Mouse (Mus musculus) cerebellum, adult 11 months (tissue): ENCODE measurements around the gene Lims1.

ENCODE experiments used
- DNase-seq: peaks from one replicate; pipeline ENCODE4 v3.0.0; 2022

The Lims1 gene

DNA sequence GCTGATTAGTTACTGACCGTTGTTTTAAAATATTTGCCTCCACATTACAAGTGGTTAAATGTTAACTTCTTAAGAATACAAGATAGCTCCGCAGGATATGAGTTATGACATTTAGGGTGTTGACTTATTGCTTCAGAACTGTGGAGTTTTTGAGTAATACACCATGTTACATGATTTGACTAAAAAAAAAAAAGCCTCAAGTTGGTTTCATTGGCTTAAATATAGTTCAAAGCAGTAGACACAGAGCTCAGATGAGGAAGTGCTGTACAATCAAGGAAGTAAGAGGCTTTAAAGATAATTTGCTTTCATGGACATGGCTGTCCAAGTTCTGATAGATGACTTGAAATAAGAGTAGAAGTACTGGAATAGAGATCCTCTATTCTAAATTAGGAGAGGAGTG lies 28.4 kb downstream of the Lims1 start:
- no peak for DNase-seq

- DNase-seq, result no peak
Observed at GRCm38 (mm10) chr10:58352364-58352763, 29.1 kb downstream of the Lims1 start.

DNA sequence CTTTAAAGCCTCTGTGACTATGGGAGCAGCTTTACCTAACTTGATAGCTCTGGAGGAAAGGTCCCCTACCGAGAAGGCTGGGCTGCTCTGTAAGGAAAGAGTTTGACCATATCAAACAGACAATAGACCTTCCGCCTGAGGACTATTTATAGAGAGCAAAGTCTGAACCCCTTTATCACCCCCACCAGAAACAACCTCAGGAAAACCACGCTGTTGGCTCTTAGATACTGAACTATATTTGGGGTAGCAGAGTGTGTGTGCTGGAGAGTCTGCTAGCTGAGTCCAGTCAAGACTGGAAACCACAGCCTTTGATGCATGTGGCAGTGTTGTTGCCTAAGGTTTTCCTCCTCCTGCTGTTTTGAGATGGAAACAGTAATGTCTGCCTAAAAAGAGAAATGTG lies 31.3 kb downstream of the Lims1 start:
- DNase-seq, result no peak

- no peak for DNase-seq
Observed at GRCm38 (mm10) chr10:58356460-58356859, 33.2 kb downstream of the Lims1 start.

- DNase-seq, result no peak
Observed at GRCm38 (mm10) chr10:58359123-58359522, 35.9 kb downstream of the Lims1 start.

DNA sequence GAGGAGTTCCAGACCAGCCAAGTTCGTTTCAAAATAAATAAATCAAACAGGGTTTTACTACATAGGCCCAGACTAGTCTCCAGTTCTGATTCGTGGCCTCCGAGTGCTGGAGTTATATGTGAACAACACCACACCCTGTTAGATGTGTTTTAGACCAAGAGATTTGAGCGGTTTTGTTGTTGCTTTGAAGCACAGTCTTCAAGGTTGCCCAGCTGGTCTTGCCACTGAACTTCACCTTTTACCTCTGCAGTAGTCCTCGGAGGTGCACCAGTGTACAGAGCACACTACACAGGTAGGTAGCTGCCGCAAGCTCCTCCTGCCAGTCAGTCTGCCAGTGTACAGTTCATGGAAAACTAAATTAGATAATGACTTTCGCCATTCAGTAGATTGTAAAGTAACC lies 36.7 kb downstream of the Lims1 start:
- no peak for DNase-seq

DNA sequence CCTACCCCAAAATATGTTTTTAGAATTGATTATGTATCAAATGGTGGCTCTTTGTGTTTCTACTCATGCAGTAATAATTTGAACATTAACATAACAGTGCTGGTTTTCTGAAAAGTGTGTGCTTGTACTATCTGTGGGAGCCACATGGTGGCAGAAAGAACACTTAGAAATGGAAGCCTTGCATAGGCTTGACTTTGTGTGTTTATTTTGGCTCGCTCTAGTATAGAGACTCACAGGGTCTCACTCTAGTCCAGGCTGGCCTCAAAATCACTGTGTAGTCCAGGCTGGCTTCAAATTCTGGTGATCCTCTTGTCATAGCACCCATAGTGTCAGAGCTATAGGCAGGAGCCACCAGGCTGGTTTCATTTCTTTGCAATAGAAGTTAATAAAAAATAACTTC lies 39.5 kb downstream of the Lims1 start:
- no peak for DNase-seq

GRCm38 (mm10) chr10:58364770-58365515 lies 41.7 kb downstream of the Lims1 start:
- no peak for DNase-seq

- no peak for DNase-seq
Observed at GRCm38 (mm10) chr10:58368791-58369706, 45.8 kb downstream of the Lims1 start.

GRCm38 (mm10) chr10:58369707-58370093 lies 46.4 kb downstream of the Lims1 start:
- DNase-seq, result no peak

DNA sequence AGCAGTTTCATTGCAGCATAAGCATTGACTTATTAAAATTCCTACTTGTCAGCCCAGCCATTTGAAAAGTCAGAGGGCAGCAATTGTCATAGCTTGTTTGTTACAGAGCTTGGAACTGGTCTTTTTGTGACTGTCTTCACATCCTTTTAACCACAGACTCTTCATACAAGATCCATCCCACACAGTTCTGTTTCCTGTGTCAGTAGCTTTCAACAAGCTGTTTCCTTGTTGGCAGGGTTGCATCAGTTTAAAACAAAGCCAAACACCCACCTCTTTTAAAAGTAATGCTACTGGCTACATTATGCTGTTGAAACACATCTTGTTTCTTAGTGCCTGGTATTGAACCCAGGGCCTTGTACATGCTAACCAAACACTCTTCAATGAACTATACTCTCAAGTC lies 46.9 kb downstream of the Lims1 start:
- no peak for DNase-seq

DNA sequence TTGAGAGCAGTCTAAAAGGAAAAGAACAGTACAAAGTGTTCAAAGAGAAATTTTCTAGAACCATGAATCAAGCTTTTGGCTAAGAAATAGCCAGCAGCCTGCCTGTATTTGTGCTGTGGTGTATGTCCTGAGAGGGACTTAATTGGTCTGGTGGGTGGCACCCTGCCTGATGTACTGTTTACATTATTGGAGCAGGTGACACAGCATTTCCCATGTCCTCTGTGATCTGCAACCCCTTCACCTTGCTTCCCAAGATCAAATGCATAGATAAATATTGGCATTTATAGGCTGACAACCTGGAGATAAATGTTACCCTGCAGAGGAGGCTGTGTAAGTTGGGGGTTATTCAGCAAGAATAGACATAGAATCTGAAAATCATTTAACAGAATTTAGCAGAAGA lies 47.3 kb downstream of the Lims1 start:
- no peak for DNase-seq

- no peak for DNase-seq
Observed at GRCm38 (mm10) chr10:58371279-58371842, 48.1 kb downstream of the Lims1 start.

DNA sequence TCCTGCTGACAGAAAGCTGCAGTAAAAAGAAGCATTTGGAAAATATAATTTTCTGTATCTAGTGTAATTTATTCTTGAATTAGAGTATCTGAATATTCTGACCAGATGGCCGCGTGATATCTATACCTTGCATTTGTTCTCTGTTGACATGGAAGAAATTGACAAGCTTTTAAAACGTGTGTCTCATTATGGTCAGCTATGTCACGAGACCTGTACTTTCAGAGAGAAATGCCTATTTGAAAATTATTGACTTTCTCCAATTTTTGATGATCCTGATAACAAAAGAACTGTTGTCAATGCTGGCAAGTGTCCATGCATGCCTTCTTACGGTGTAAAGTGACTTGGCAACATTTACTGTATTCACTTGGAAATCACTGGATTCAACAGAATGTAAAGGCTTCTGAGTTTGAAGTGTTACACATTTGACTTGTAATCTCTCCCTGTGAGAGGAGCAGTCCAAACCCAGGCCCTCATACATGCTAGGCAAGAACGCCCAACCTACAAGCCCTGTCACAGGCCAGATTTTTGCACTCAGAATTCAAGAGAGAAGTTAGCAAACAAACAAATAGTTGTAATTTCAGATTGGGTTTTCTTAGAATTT lies 49.3 kb downstream of the Lims1 start:
- no peak for DNase-seq

DNA sequence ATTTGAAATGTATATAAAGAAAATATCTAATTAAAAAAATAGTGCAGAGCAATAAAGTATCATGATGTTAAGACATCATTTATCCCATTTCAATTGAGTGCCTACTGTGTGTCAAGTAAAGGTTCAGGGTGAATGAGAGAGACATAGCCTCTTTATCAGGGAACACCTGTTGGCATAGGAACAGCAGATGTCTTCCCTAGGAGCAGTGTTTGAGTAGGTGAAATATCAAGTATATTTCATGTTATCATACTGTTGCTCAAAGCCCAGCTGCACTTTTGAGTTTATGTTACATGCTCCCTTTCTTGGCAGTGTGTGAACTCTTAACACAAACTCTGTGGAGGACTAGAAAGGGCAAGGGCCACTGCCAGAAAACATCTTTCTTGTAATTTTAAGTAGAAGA lies 50.6 kb downstream of the Lims1 start:
- DNase-seq, result no peak

- DNase-seq, result no peak
Observed at GRCm38 (mm10) chr10:58377592-58378197, 54.4 kb downstream of the Lims1 start.

DNA sequence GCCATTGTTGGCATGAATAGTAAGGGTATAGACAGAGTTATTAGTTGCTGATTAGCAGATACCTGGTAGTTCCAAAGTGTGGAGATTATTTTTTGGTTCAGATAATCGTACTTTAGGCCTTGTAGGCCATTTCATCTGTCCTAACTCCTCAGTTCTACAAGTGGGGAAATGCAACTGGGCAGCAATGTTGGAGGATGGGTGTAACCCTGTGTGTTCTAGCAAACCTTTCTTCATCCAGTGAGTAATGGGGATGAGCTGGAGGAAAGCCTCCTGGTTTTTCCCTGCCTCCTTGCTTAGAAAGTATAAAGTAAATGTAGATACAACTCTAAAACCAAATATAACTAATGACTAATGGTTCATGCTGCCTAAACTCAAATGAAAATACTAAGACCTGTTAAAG lies 55.1 kb downstream of the Lims1 start:
- DNase-seq, result no peak

DNA sequence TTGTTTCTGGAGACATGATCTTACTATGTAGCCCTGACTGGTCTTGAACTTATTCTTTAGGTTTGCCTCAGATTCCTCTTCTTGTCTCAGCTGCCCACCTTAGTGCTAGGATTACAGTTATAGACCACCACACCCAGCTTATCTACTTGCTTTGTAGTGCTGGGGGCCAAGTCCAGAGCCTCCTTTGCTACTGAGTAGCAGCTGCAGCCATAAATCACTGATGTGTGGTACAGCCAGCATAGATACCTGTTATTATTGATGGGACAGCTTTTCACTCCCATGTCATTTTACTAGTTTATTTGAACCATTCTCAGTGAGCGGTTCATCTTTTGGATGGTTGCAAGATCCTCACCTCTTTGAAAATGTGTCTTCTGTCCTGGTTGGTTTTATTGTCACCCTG lies 56.4 kb downstream of the Lims1 start:
- no peak for DNase-seq

GRCm38 (mm10) chr10:58381904-58382303 lies 58.6 kb downstream of the Lims1 start:
- no peak for DNase-seq

DNA sequence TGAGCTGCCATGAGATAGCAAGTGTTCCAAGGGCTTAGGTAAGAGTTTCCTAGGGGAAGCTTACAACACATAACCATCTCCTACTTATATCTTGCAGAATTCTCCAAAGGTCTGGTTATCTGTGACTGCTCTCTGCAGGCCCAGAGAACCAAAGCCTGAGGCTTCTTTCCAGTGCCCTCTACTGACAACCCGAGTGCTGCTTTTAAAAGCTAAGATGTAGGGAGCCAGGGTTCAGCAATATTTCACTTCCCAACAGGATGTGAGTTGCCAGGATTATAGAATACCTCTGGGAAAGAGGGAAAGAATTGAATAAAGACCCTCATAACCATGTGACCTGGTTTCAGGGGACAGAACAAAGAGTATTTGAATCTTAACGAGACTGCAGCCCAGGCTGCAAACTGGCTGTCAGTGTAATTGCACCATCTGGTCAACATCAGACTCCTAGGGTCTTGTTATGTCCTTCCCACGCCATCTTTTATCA lies 59.4 kb downstream of the Lims1 start:
- no peak for DNase-seq

GRCm38 (mm10) chr10:58383282-58383681 lies 60.0 kb downstream of the Lims1 start:
- DNase-seq, result no peak

DNA sequence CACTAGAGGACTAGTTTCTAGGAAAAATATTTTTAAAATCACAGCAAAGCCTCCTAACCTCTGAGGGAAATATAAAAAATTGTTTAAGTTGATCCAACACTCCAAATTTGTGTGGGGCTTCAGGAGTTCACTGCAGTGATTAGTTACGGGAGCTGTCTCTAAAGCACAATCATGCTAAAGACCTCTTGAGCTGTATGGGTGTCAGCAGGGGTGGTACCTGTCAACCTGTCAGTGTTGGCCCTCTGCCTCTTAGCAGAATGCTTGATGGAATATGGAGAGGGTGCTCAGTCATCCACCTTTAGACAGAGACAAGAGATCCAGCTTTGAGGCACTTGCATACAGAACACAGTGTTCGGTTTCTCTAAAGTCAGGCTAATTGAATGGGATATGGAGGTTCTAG lies 60.5 kb downstream of the Lims1 start:
- DNase-seq, result peak; percentile 58

- no peak for DNase-seq
Observed at GRCm38 (mm10) chr10:58385629-58386028, 62.4 kb downstream of the Lims1 start.
